Mouse (Mus musculus) cerebellum, postnatal 10 days (tissue): ENCODE data around the gene Timm29.
"Not testable (repeated sequence)": the region's sequence is repeated elsewhere in the genome, so short reads cannot be mapped to it uniquely, and the experiment has no call there.

Experiments used
- DNase-seq, 2 experiments: peaks; one replicate each; pipeline ENCODE4 v3.0.0; 2021; ENCODE audit warnings: mixed read lengths in 2 of 2

The Timm29 gene

GRCm38 (mm10) chr9:21585401-21585800 is 7.1 kb upstream of the Timm29 start:
- DNase-seq, result no peak

- DNase-seq, result no peak
These were observed 4.7 kb upstream of the Timm29 start for GRCm38 (mm10) chr9:21587678-21588349.

- no peak for DNase-seq
These were observed 4.2 kb upstream of the Timm29 start for GRCm38 (mm10) chr9:21588350-21588749.

GRCm38 (mm10) chr9:21589538-21589937 is 3.0 kb upstream of the Timm29 start:
- no peak for DNase-seq

GRCm38 (mm10) chr9:21591127-21591830 is 1.2 kb upstream of the Timm29 start:
- DNase-seq, result no peak

- peak; percentile 39 to 60 for DNase-seq
These were observed 455 bp upstream of the Timm29 start for GRCm38 (mm10) chr9:21591831-21592702.

- peak; percentile 65 to 68 for DNase-seq
These were observed 700 bp downstream of the Timm29 start for GRCm38 (mm10) chr9:21593122-21593721.

- DNase-seq, result not testable (repeated sequence)
These were observed 1.8 kb downstream of the Timm29 start for GRCm38 (mm10) chr9:21594350-21594749.

- DNase-seq, result no peak
These were observed 2.3 kb downstream of the Timm29 start for GRCm38 (mm10) chr9:21594838-21595237.

GRCm38 (mm10) chr9:21598198-21598597 is 5.7 kb downstream of the Timm29 start:
- DNase-seq, result peak; percentile 62 to 68

- DNase-seq, result no peak
These were observed 7.7 kb downstream of the Timm29 start for GRCm38 (mm10) chr9:21600186-21600585.

GRCm38 (mm10) chr9:21601073-21601472 is 8.6 kb downstream of the Timm29 start:
- DNase-seq, result no peak

- DNase-seq, result peak; percentile 83 to 86
These were observed 9.3 kb downstream of the Timm29 start for GRCm38 (mm10) chr9:21601722-21602399.

GRCm38 (mm10) chr9:21604119-21604518 is 11.6 kb downstream of the Timm29 start:
- no peak for DNase-seq

GRCm38 (mm10) chr9:21605865-21606264 is 13.3 kb downstream of the Timm29 start:
- no peak for DNase-seq

GRCm38 (mm10) chr9:21606648-21607047 is 14.1 kb downstream of the Timm29 start:
- no peak for DNase-seq

- DNase-seq, result no peak
These were observed 17.3 kb downstream of the Timm29 start for GRCm38 (mm10) chr9:21609861-21610260.

- DNase-seq, result peak in 1 of 2 experiments; percentile 13
These were observed 22.5 kb downstream of the Timm29 start for GRCm38 (mm10) chr9:21614864-21615616.

- DNase-seq, result peak; percentile 100
These were observed 23.2 kb downstream of the Timm29 start, which contains the start of gene Smarca4 for GRCm38 (mm10) chr9:21615617-21616231. Gene Smarca4 (plus strand): TSS chr9:21616169.

- DNase-seq, result peak; percentile 97 to 98
These were observed 23.8 kb downstream of the Timm29 start for GRCm38 (mm10) chr9:21616232-21616781.

- DNase-seq, result peak; percentile 47 to 52
These were observed 24.5 kb downstream of the Timm29 start for GRCm38 (mm10) chr9:21617066-21617465.
